Mouse (Mus musculus): Measurements from ENCODE around the gene Lrp3. TPM values are rescaled to one million over a fixed set of nuclear protein-coding genes. Genes with fewer than 3 reads are reported as not detected.
A peak's percentile ranks its signal among the peaks of the same experiment; 100 is the strongest.

The Lrp3 gene
- polyA plus RNA-seq, 1 experiment from 2014 or later: 9.1 TPM

- H3K4me1 ChIP-seq (replicated peaks): peaks cover 22% of the 10 kb centered on the region
- peak within 1 kb of the TSS; percentile 50 for H3K9ac ChIP-seq (replicated peaks)
- no peak within 1 kb of the TSS for H3K27ac ChIP-seq
- H3K4me2 ChIP-seq: peak within 1 kb of the TSS; percentile 66
- peaks cover 18% of the 10 kb centered on the region for H3K9me3 ChIP-seq
- WGBS: 2% methylated on average over 38 of the region's 43 CpGs
- H3K27me3 ChIP-seq: peaks cover 63% of the 10 kb centered on the region
- no peaks in the 10 kb centered on the region for H3K36me3 ChIP-seq
- peak within 1 kb of the TSS; percentile 41 for H3K4me3 ChIP-seq (replicated peaks)
- no peak for ATAC-seq (ENCODE audit: insufficient number of reproducible peaks, insufficient read depth, low FRiP score, low TSS enrichment, low read depth)
These were observed 29.3 kb downstream of the Lrp3 start, which contains the start of gene Slc7a10 for GRCm38 (mm10) chr7:35185889-35186569. Gene Slc7a10 (plus strand): TSS chr7:35186385.

GRCm38 (mm10) chr7:35184833-35185724 lies 30.2 kb downstream of the Lrp3 start:
- peak; percentile 29; the same call in 1 of the 2 replicates for ATAC-seq (ENCODE audit: insufficient number of reproducible peaks, insufficient read depth, low FRiP score, low TSS enrichment, low read depth)
- Histone ChIP-seq H3K27me3 (peaks cover 63% of the 10 kb centered on the region), H3K36me3 (no peaks in the 10 kb centered on the region), H3K4me3 (replicated peaks) (peak overlapping the region; percentile 41), H3K4me2 (peak overlapping the region; percentile 66), H3K9me3 (peaks cover 18% of the 10 kb centered on the region), H3K27ac (no peak overlapping the region), H3K4me1 (replicated peaks) (peaks cover 15% of the 10 kb centered on the region), H3K9ac (replicated peaks) (peak overlapping the region; percentile 50)
- 2% methylated on average over 53 of the region's 54 CpGs for WGBS

GRCm38 (mm10) chr7:35176412-35177381 lies 38.6 kb downstream of the Lrp3 start:
- Histone ChIP-seq H3K9me3 (peaks cover 4% of the 10 kb centered on the region; the same call in 1 of the 2 replicates), H3K36me3 (no peaks in the 10 kb centered on the region), H3K9ac (replicated peaks) (no peak overlapping the region), H3K4me3 (replicated peaks) (no peak overlapping the region), H3K27ac (no peak overlapping the region), H3K4me1 (replicated peaks) (peaks cover 4% of the 10 kb centered on the region; the same call in 1 of the 2 replicates), H3K4me2 (no peak overlapping the region), H3K27me3 (peaks cover 26% of the 10 kb centered on the region)
- ATAC-seq (ENCODE audit: insufficient number of reproducible peaks, insufficient read depth, low FRiP score, low TSS enrichment, low read depth): no peak
- 48% methylated on average over 18 of the region's 18 CpGs for WGBS

- ATAC-seq (ENCODE audit: insufficient number of reproducible peaks, insufficient read depth, low FRiP score, low TSS enrichment, low read depth): no peak
- Histone ChIP-seq H3K4me1 (replicated peaks) (peaks cover 4% of the 10 kb centered on the region; the same call in 1 of the 2 replicates), H3K9ac (replicated peaks) (no peak overlapping the region), H3K9me3 (peaks cover 4% of the 10 kb centered on the region; the same call in 1 of the 2 replicates), H3K4me3 (replicated peaks) (no peak overlapping the region), H3K27me3 (peaks cover 38% of the 10 kb centered on the region), H3K27ac (no peak overlapping the region), H3K4me2 (no peak overlapping the region), H3K36me3 (no peaks in the 10 kb centered on the region)
- WGBS: 79% methylated on average over 4 of the region's 4 CpGs
These were observed 39.8 kb downstream of the Lrp3 start for GRCm38 (mm10) chr7:35175533-35175932.

- Histone ChIP-seq H3K4me2 (0 out of 2 replicates have a peak overlapping the region, but pooled peaks have one; percentile 52), H3K27me3 (peaks cover 45% of the 10 kb centered on the region), H3K4me1 (replicated peaks) (peaks cover 4% of the 10 kb centered on the region; the same call in 1 of the 2 replicates), H3K4me3 (replicated peaks) (no peak overlapping the region), H3K9ac (replicated peaks) (no peak overlapping the region), H3K9me3 (no peaks in the 10 kb centered on the region), H3K27ac (no peak overlapping the region), H3K36me3 (no peaks in the 10 kb centered on the region)
- no peak for ATAC-seq (ENCODE audit: insufficient number of reproducible peaks, insufficient read depth, low FRiP score, low TSS enrichment, low read depth)
- 79% methylated on average over 4 of the region's 4 CpGs for WGBS
These were observed 42.8 kb downstream of the Lrp3 start for GRCm38 (mm10) chr7:35172519-35172918.

GRCm38 (mm10) chr7:35171867-35172382 lies 43.4 kb downstream of the Lrp3 start:
- H3K27me3 ChIP-seq: peaks cover 45% of the 10 kb centered on the region
- H3K9ac ChIP-seq (replicated peaks): no peak overlapping the region
- peak overlapping the region; percentile 15; the same call in 1 of the 2 replicates for H3K4me3 ChIP-seq (replicated peaks)

GRCm38 (mm10) chr7:35169341-35169740 lies 46.0 kb downstream of the Lrp3 start:
- H3K36me3 ChIP-seq: no peaks in the 10 kb centered on the region
- no peak overlapping the region for H3K27ac ChIP-seq
- H3K4me3 ChIP-seq (replicated peaks): no peak overlapping the region
- no peaks in the 10 kb centered on the region for H3K9me3 ChIP-seq
- no peak overlapping the region for H3K9ac ChIP-seq (replicated peaks)
- WGBS: 14% methylated on average over 6 of the region's 6 CpGs
- peaks cover 36% of the 10 kb centered on the region for H3K27me3 ChIP-seq
- no peak for ATAC-seq (ENCODE audit: insufficient number of reproducible peaks, insufficient read depth, low FRiP score, low TSS enrichment, low read depth)
- H3K4me1 ChIP-seq (replicated peaks): peaks cover 6% of the 10 kb centered on the region; the same call in 1 of the 2 replicates
- H3K4me2 ChIP-seq: no peak overlapping the region

More at GRCm38 (mm10) chr7:35171867-35172382, 43.4 kb downstream of the Lrp3 start:
- Histone ChIP-seq H3K36me3 (no peaks in the 10 kb centered on the region), H3K27ac (no peak overlapping the region), H3K9me3 (no peaks in the 10 kb centered on the region), H3K4me2 (peak overlapping the region; percentile 52), H3K4me1 (replicated peaks) (peaks cover 4% of the 10 kb centered on the region; the same call in 1 of the 2 replicates)
- ATAC-seq (ENCODE audit: insufficient number of reproducible peaks, insufficient read depth, low FRiP score, low TSS enrichment, low read depth): peak; percentile 35; the same call in 1 of the 2 replicates
- WGBS: 3% methylated on average over 15 of the region's 16 CpGs

GRCm38 (mm10) chr7:35167925-35168324 lies 47.4 kb downstream of the Lrp3 start:
- Histone ChIP-seq H3K9ac (replicated peaks) (no peak overlapping the region), H3K27ac (no peak overlapping the region), H3K36me3 (no peaks in the 10 kb centered on the region), H3K9me3 (no peaks in the 10 kb centered on the region), H3K4me2 (no peak overlapping the region), H3K27me3 (peaks cover 26% of the 10 kb centered on the region), H3K4me3 (replicated peaks) (no peak overlapping the region), H3K4me1 (replicated peaks) (peaks cover 9% of the 10 kb centered on the region; the same call in 1 of the 2 replicates)
- WGBS: 58% methylated on average over 2 of the region's 2 CpGs
- no peak for ATAC-seq (ENCODE audit: insufficient number of reproducible peaks, insufficient read depth, low FRiP score, low TSS enrichment, low read depth)

- H3K36me3 ChIP-seq: no peaks in the 10 kb centered on the region
- no peak overlapping the region for H3K4me2 ChIP-seq
- 85% methylated on average over 5 of the region's 5 CpGs for WGBS
- ATAC-seq (ENCODE audit: insufficient number of reproducible peaks, insufficient read depth, low FRiP score, low TSS enrichment, low read depth): no peak
- H3K9ac ChIP-seq (replicated peaks): no peak overlapping the region
- no peak overlapping the region for H3K27ac ChIP-seq
- peaks cover 5% of the 10 kb centered on the region; the same call in 1 of the 2 replicates for H3K4me1 ChIP-seq (replicated peaks)
- H3K27me3 ChIP-seq: peaks cover 19% of the 10 kb centered on the region
- H3K4me3 ChIP-seq (replicated peaks): no peak overlapping the region
- no peaks in the 10 kb centered on the region for H3K9me3 ChIP-seq
These were observed 48.3 kb downstream of the Lrp3 start for GRCm38 (mm10) chr7:35166988-35167387.

GRCm38 (mm10) chr7:35164131-35164530 lies 51.2 kb downstream of the Lrp3 start:
- H3K27me3 ChIP-seq: peaks cover 4% of the 10 kb centered on the region; the same call in 1 of the 2 replicates
- H3K27ac ChIP-seq: no peak overlapping the region
- no peak overlapping the region for H3K9ac ChIP-seq (replicated peaks)
- no peaks in the 10 kb centered on the region for H3K9me3 ChIP-seq
- H3K4me1 ChIP-seq (replicated peaks): 0 out of 2 replicates have a peak, but pooled peaks cover 5% of the 10 kb centered on the region
- no peaks in the 10 kb centered on the region for H3K36me3 ChIP-seq
- H3K4me3 ChIP-seq (replicated peaks): no peak overlapping the region
- no peak overlapping the region for H3K4me2 ChIP-seq
- WGBS: 56% methylated on average over 6 of the region's 6 CpGs
- no peak for ATAC-seq (ENCODE audit: insufficient number of reproducible peaks, insufficient read depth, low FRiP score, low TSS enrichment, low read depth)

Data from limb, embryonic 12.5 days (tissue).